Mouse (Mus musculus) embryo, embryonic 10 days (tissue): Measurements from ENCODE around the gene Skp1a.
A peak's percentile ranks its signal among the peaks of the same experiment; 100 is the strongest.

Source experiments
- DNase-seq: peaks from one replicate; pipeline ENCODE4 v3.0.0-alpha.2; 2015; ENCODE audit warnings: low spot score

Skp1a gene

GRCm38 (mm10) chr11:52277433-52278150 is 45.8 kb downstream of the Skp1a start:
- DNase-seq = no peak

GRCm38 (mm10) chr11:52278164-52278563 is 46.4 kb downstream of the Skp1a start:
- DNase-seq = no peak

DNA sequence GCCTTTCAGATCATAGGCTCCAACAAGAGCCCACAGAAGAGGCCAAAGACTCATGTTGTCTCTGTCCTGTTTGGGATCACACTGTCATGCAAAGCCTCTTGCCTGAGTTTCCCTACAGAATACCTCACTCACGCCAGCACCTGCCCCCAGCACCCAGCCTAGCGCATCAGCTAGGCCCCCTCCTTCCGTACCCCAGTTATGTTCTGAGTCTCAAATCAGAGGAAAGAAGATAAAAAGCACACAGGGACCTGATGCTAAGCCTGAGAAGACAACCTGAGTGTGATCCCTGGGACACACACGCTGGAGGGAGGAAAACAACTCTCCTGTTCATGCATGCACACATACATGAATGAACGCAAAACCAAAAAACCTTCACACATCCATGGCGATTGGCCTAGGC is 47.2 kb downstream of the Skp1a start:
- no peak for DNase-seq

- no peak for DNase-seq
Observed at GRCm38 (mm10) chr11:52279611-52280145, 47.9 kb downstream of the Skp1a start.

- no peak for DNase-seq
Observed at GRCm38 (mm10) chr11:52280566-52281455, 49.0 kb downstream of the Skp1a start.

GRCm38 (mm10) chr11:52281568-52282328 is 50.0 kb downstream of the Skp1a start:
- DNase-seq = no peak

GRCm38 (mm10) chr11:52282420-52282773 is 50.6 kb downstream of the Skp1a start:
- peak; percentile 46 for DNase-seq

- DNase-seq = peak; percentile 76
Observed at GRCm38 (mm10) chr11:52282774-52283595, 51.2 kb downstream of the Skp1a start, which contains the start of gene Tcf7. TSS of gene Tcf7 (minus strand) at chr11:52283014.

DNA sequence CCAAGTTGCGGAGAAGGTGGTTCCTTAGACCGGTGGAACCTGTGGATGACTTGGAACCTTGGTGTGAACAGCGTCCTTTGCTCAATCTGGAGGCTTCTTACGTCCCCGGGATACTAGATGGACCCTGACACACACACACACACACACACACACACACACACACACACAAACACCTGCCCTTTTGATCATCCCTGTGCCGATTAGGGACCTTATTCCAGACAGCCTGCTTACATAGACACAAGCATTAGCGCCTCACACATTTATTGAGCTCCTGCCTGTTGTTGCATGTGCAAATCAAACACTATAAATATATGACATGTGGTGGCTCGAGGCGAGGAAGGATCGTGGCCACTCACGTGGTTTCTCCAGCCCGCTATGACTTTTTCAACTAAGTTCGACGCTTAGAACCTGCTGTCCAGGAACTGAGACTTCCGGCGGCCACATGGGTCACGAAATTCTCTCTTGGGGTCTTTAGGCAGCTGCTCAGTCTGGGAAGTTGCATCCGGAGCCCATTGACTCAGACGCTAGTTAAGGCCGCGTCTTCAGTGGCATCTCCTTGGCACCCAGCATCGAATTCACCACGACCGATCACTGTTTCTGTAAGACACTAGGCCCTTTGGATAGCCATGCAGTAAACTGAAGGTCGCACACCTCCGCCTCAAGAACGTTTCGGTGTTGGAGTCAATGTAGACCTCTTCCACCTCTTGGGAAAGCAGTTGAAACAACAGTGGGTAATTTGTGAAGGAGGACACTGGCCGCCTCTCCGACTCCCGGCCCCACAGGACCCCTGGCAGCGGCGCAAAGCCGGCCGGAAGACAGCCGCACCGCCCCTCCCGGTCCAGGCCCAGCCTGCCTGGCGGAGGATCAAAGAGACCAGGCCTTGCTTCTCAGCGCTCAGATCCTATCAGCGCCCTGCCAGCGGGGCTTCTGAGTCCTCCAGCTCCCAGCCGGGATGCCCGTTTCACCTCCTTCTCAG is 52.1 kb downstream of the Skp1a start:
- peak; percentile 80 for DNase-seq

DNA sequence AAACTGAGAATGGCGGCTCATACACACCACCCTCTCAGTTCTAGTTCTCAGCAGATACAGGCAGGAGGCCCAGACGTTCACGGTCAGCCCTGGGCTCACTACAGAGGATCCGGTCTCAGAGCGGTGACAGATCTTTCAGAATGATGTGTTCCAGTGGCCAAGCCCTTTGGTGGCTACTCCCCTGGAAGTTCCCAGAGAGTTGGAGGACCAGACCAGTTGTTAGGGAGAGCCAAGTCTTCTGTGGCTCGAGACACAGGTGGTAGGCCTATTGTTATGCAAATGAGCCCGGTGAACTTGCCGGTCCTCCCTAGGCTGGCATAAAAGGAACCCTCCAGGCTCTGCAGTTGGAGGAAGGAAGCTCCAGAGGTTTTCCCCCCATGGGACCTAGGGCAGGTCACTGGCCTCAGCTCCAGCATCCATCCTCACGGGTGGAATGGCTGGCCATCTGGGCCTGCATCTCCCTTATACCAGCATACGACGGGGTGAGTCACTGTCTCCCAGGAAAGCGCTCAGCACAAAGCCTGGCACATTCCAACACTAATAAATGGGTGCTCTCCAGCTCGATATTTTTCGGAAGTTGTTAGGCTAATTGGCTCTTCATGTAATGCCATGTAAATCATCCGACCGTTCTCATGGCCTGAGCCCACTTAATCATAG is 54.6 kb downstream of the Skp1a start:
- peak; percentile 31 for DNase-seq

DNA sequence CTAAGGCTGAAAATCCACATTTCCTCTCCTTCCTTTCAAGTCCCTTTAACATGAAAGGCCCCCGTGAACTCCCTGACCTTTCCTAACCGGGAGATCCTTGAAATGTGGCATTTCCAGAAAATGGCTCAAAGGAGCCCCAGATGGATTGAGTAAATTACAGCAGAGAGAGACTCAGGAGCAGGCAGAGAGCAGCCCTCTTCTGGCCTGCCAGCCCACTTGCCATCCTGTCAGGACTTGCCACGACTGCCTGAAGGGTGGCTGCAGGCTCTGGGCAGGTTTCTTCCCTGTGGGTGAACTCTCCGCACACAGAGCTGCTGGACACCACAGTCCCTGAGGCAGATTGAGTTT is 55.1 kb downstream of the Skp1a start:
- peak; percentile 63 for DNase-seq

DNA sequence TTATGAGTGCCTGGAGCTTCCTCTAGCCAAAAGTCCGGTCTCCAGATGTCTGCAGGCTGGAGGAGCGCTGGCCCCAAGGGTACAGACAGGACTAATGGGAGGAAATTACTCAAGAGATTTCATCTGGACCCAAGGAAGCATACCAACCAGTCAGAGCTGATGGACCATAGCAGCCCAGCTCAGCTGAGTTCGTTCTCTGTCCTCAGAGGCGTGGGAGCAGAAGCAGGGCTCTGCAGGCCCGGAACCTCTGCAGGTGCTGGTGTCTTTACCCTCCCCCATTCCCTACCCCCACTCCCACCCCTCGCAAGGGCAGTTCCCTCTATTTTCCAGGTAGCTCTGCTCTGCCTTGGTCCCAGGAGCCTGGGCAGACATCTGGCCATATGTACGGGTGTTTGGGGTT is 60.6 kb downstream of the Skp1a start:
- no peak for DNase-seq

DNA sequence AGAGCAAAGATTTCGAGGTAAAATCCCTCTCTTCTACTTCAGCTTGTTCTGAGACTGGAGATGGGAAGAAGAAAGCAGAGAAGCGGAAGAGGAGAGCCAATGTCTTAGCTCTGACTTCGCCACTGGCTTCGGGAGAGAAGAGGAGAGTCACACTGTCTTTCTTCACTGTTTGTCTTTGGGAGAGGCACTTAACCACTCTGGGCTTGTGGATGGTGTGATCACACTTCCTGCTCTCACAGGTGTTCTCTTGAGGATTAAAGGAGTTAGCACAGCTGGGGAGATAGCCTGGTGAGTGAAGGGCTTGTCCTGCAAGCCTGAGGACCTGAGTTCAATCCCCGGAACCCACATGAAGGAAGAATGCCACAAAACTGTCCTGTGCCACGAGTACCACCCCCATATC is 61.1 kb downstream of the Skp1a start:
- no peak for DNase-seq

DNA sequence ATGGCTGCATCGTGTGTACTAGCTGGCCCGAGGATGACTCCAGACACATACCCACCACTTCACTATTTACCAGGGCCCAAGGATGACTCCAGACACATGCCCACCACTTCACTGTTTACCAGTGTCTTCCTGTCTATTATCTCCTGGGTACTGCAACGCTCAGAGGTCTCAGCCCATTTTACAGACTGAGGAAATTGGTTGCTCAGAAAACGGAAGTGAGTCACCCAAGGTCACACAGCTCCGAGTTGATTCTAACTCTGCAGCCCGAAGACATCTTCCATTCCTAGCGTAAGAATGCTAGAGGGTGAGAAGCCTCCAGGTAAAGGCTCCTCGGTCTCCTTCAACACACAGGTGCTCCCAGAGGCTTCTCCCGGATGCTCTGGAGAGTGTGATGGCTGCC is 62.3 kb downstream of the Skp1a start:
- DNase-seq = no peak
